Mouse (Mus musculus): ENCODE results near the gene Cd4. TPM values are rescaled to one million over a fixed set of nuclear protein-coding genes. Genes with fewer than 3 reads are reported as not detected.
A peak's percentile ranks its signal among the peaks of the same experiment; 100 is the strongest.

The Cd4 gene
- total and polyA plus RNA-seq, 2 experiments from 2014 or later, result 0.25 to 2.8 TPM

DNA sequence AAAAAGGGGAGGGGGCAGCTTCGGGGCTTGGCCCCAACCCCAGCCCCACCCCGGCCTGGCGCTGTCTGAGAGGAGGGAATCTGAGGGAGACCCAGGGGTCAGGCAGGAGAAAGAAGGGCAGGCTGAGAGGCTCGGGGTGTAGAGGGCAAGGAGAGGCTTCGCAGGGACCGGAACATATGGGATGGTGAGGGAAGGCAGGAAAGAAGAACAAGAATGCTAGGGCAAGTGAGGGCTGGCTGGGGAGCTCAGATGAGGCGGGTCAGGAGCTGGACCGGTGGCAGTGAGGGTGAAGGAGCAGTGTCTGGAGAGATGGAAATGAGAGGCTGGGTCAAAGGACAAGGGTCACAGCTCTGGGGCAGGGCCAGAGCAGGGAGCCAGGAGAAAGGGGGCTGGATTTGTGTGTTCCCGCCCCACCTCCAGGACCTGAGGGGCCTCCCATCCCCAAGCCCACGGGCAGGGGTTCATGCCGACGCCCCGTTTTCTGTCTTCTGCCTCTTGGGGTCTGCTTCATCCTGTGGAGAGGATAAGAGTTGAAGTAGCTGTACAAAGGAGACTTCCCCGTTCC lies 25.8 kb upstream of the Cd4 start:
- TF ChIP-seq CTCF (IDR thresholded peaks at IDR 0.05), result no peak
- 0 out of 2 replicates have a peak overlapping the region, but pooled peaks have one; percentile 9 for H3K9ac ChIP-seq (replicated peaks; ENCODE audit: low read length, poor library complexity, severe bottlenecking)
- no peaks in the 10 kb centered on the region for H3K27me3 ChIP-seq (ENCODE audit: insufficient read depth, low read length)
- H3K27ac ChIP-seq (ENCODE audit: low read depth, low read length), result no peak overlapping the region
- no peak overlapping the region for H3K4me3 ChIP-seq (ENCODE audit: low read depth, low read length)
- H3K9me3 ChIP-seq (ENCODE audit: low read length), result no peaks in the 10 kb centered on the region
- peak overlapping the region; percentile 99; the same call in 1 of the 2 replicates for H3K4me2 ChIP-seq (ENCODE audit: low read depth, low read length, poor library complexity, severe bottlenecking)
- peaks cover 11% of the 10 kb centered on the region; the same call in 1 of the 2 replicates for H3K4me1 ChIP-seq (ENCODE audit: insufficient read depth, low read length)
- DNase-seq (ENCODE audit: low spot score) (no peak), ATAC-seq (ENCODE audit: low FRiP score) (no peak)
- 54% methylated on average over 13 of the region's 14 CpGs for WGBS
- H3K36me3 ChIP-seq (ENCODE audit: insufficient read depth, low read length), result peaks cover 22% of the 10 kb centered on the region

DNA sequence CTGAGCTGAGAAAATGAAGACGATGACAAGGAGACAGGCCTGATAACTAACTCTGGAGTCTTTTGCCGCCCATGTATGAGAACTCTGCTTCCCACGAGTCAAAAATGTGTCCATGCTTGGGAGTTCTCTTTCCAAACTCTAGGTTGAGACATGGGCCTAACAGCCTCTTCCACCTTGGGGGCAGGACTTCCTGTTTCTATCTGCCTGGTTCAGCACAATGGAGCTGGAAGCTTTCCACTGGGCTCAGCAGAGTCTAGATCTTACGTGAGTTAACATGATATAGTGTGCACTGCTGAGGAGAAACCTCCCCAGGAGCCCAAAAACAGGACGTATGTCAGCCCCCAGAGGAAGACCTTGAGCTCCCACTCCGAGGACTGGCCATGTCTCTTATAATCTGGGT lies 25.2 kb upstream of the Cd4 start:
- Histone ChIP-seq H3K27me3 (ENCODE audit: insufficient read depth, low read length) (no peaks in the 10 kb centered on the region), H3K9ac (replicated peaks; ENCODE audit: low read length, poor library complexity, severe bottlenecking) (no peak overlapping the region), H3K4me2 (ENCODE audit: low read depth, low read length, poor library complexity, severe bottlenecking) (no peak overlapping the region), H3K36me3 (ENCODE audit: insufficient read depth, low read length) (peaks cover 22% of the 10 kb centered on the region), H3K9me3 (ENCODE audit: low read length) (no peaks in the 10 kb centered on the region), H3K4me1 (ENCODE audit: insufficient read depth, low read length) (peaks cover 11% of the 10 kb centered on the region; the same call in 1 of the 2 replicates), H3K4me3 (ENCODE audit: low read depth, low read length) (no peak overlapping the region), H3K27ac (ENCODE audit: low read depth, low read length) (no peak overlapping the region)
- no peak for TF ChIP-seq CTCF (IDR thresholded peaks at IDR 0.05)
- ATAC-seq (ENCODE audit: low FRiP score) (no peak), DNase-seq (ENCODE audit: low spot score) (no peak)
- WGBS, result 58% methylated on average over 6 of the region's 6 CpGs

DNA sequence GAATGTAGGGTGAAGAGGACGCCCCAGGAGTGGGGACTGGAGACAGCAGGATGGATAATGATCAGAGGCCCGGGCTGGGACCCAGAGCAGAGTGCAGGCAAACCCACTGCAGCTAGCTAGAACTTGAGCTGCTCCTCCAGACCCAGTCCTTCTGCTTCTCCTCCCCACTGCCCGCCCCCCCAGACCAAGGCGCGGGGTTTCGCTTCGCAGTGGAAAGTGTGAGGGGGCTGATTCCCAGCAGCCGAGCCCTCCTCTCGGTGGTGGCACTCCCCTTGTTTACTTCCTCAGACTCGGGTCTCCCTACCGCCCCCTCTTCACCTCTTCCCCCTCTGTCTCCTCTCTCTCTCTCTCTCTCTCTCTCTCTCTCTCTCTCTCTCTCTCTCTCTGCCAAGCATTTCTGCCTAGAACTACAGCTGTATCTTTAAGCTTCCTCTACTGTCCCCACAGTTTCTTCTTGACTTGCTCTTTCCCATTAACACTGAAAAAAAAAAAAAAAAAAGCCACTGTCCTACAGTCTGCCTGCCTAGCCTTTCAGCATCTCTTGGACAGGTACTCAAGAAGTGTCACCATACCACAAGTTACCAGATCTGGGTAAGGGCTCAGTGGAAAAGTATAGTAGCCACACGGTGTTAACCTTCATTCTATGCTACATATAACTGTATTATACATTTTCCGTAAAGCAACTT lies 23.7 kb upstream of the Cd4 start, which contains the start of gene Lag3:
Gene Lag3, minus strand, starts transcription at position 173 of the 686 bp plus-strand sequence.
- Histone ChIP-seq H3K27ac (ENCODE audit: low read depth, low read length) (no peak within 1 kb of the TSS), H3K4me2 (ENCODE audit: low read depth, low read length, poor library complexity, severe bottlenecking) (no peak within 1 kb of the TSS), H3K9me3 (ENCODE audit: low read length) (no peaks in the 10 kb centered on the region), H3K4me1 (ENCODE audit: insufficient read depth, low read length) (peaks cover 11% of the 10 kb centered on the region; the same call in 1 of the 2 replicates), H3K27me3 (ENCODE audit: insufficient read depth, low read length) (no peaks in the 10 kb centered on the region), H3K36me3 (ENCODE audit: insufficient read depth, low read length) (peaks cover 22% of the 10 kb centered on the region), H3K9ac (replicated peaks; ENCODE audit: low read length, poor library complexity, severe bottlenecking) (no peak within 1 kb of the TSS), H3K4me3 (ENCODE audit: low read depth, low read length) (no peak within 1 kb of the TSS)
- 28% methylated on average over 12 of the region's 13 CpGs for WGBS
- DNase-seq (ENCODE audit: low spot score) (no peak), ATAC-seq (ENCODE audit: low FRiP score) (no peak)
- no peak for TF ChIP-seq CTCF (IDR thresholded peaks at IDR 0.05)

DNA sequence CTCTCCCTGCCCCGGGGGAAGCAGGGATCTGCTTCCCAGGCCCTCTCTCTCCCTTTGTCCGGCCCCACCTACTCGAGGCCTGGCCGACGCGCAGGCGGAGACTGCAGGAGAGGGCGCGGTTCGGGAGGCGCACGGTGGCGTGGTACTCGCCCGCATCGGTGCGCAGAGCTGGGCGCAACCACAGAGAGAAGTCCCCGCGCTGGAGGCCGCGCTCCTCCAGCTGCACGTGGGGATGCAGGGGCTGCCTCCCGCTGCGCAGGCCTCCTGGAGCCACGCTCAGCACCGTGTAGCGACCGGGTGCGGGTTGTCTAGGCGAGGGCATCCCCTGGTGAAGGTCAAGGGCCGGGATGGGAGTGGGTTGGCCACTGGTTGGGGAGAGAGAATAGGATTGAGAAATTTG lies 22.0 kb upstream of the Cd4 start:
- no peak for DNase-seq (ENCODE audit: low spot score)
- Histone ChIP-seq H3K36me3 (ENCODE audit: insufficient read depth, low read length) (peaks cover 22% of the 10 kb centered on the region), H3K4me1 (ENCODE audit: insufficient read depth, low read length) (peaks cover 15% of the 10 kb centered on the region; the same call in 1 of the 2 replicates), H3K4me3 (ENCODE audit: low read depth, low read length) (no peak overlapping the region), H3K9ac (replicated peaks; ENCODE audit: low read length, poor library complexity, severe bottlenecking) (peak overlapping the region; percentile 50), H3K4me2 (ENCODE audit: low read depth, low read length, poor library complexity, severe bottlenecking) (peak overlapping the region; percentile 41), H3K9me3 (ENCODE audit: low read length) (no peaks in the 10 kb centered on the region), H3K27ac (ENCODE audit: low read depth, low read length) (no peak overlapping the region), H3K27me3 (ENCODE audit: insufficient read depth, low read length) (no peaks in the 10 kb centered on the region)
- 13% methylated on average over 32 of the region's 32 CpGs for WGBS
- peak; percentile 15; the same call in 1 of the 2 replicates for ATAC-seq (ENCODE audit: low FRiP score)
- no peak for TF ChIP-seq CTCF (IDR thresholded peaks at IDR 0.05)

DNA sequence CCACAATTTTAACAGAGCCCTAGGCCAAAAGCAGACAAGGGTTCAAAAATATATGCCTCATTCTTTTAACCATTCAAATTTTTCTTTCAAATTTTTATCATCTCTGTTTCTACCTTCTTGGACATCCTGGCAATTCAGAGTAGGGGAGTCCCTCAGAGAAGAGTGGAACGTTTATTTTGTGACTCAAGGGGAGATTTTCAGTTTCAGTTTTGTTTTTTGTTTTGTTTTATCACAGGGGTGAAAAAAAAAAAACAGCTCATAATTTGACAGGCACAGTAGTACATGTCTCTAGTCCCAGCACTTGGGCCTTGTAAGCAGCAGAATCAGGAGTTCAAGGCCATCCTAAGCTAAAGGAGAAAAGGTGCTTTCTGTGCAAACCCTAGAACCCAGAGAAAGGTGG lies 19.7 kb upstream of the Cd4 start:
- Histone ChIP-seq H3K27ac (ENCODE audit: low read depth, low read length) (no peak overlapping the region), H3K27me3 (ENCODE audit: insufficient read depth, low read length) (no peaks in the 10 kb centered on the region), H3K36me3 (ENCODE audit: insufficient read depth, low read length) (peaks cover 3% of the 10 kb centered on the region; the same call in 1 of the 2 replicates), H3K9me3 (ENCODE audit: low read length) (no peaks in the 10 kb centered on the region), H3K4me3 (ENCODE audit: low read depth, low read length) (no peak overlapping the region), H3K4me2 (ENCODE audit: low read depth, low read length, poor library complexity, severe bottlenecking) (no peak overlapping the region), H3K4me1 (ENCODE audit: insufficient read depth, low read length) (0 out of 2 replicates have a peak, but pooled peaks cover 8% of the 10 kb centered on the region), H3K9ac (replicated peaks; ENCODE audit: low read length, poor library complexity, severe bottlenecking) (no peak overlapping the region)
- no peak for TF ChIP-seq CTCF (IDR thresholded peaks at IDR 0.05)
- ATAC-seq (ENCODE audit: low FRiP score), result no peak
- no peak for DNase-seq (ENCODE audit: low spot score)
- WGBS, result 81% methylated on average over 1 of the region's 1 CpGs

All from midbrain, postnatal 0 days (tissue).